Mouse (Mus musculus) embryonic facial prominence, embryonic 11.5 days (tissue): ENCODE data around the gene Stox2. TPM values are rescaled to one million over a fixed set of nuclear protein-coding genes. Genes with fewer than 3 reads are reported as not detected.

ENCODE experiments used
- ATAC-seq: fragments of 200-750 bp; cut with Nextera tagmentation; replicated peaks from 2 replicates; pipeline ENCODE4 v1.8.0; 2017; ENCODE audit warnings: low read depth; ENCODE audit not compliant: insufficient number of reproducible peaks, low FRiP score, low TSS enrichment
- DNase-seq: peaks from one replicate; pipeline ENCODE4 v3.0.0-alpha.2; 2015; ENCODE audit warnings: low spot score
- H3K27ac ChIP-seq: fragments of 300-500 bp; sonication (generic); replicated peaks from 2 replicates; pipeline ENCODE4 v1.5.1; 2014; ENCODE audit warnings: mild to moderate bottlenecking, low read depth, low read length, control low read depth
- H3K27me3 ChIP-seq: fragments of 300-500 bp; sonication (generic); 2 replicates; pipeline ENCODE4 v1.6.1; 2014; ENCODE audit warnings: mild to moderate bottlenecking, low read length, moderate library complexity, mixed read lengths; ENCODE audit not compliant: control insufficient read depth, insufficient read depth
- H3K36me3 ChIP-seq: fragments of 300-500 bp; sonication (generic); replicated peaks from 2 replicates; pipeline ENCODE4 v1.6.1; 2014; ENCODE audit warnings: low read depth, mild to moderate bottlenecking, low read length, moderate library complexity, mixed read lengths; ENCODE audit not compliant: control insufficient read depth, insufficient read depth
- H3K4me1 ChIP-seq: fragments of 300-500 bp; sonication (generic); 2 replicates; pipeline ENCODE4 v1.6.1; 2014; ENCODE audit warnings: low read length, mixed read lengths; ENCODE audit not compliant: control insufficient read depth, insufficient read depth
- H3K4me2 ChIP-seq: fragments of 300-500 bp; sonication (generic); 2 replicates; pipeline ENCODE4 v1.6.1; 2014; ENCODE audit warnings: low read depth, mild to moderate bottlenecking, control low read depth, low read length, moderate library complexity
- H3K4me3 ChIP-seq: fragments of 300-500 bp; sonication (generic); 2 replicates; pipeline ENCODE4 v1.5.1; 2014; ENCODE audit warnings: low read depth, low read length, control low read depth
- H3K9ac ChIP-seq: fragments of 300-500 bp; sonication (generic); replicated peaks from 2 replicates; pipeline ENCODE4 v1.6.1; 2014; ENCODE audit warnings: mild to moderate bottlenecking, control low read depth, low read length
- H3K9me3 ChIP-seq: fragments of 300-500 bp; sonication (generic); replicated peaks from 2 replicates; pipeline ENCODE4 v1.6.1; 2016; ENCODE audit warnings: mild to moderate bottlenecking, low read length, inconsistent platforms, mixed read lengths; ENCODE audit not compliant: control insufficient read depth
- WGBS: fragments of 180-500 bp; shearing (Covaris S2); extraction: QIAGEN DNeasy Blood & Tissue Kit; methylation state at CpG from one replicate; pipeline ENCODE4 v1.1.7; 2014; 5-methylcytosine and 5-hydroxymethylcytosine counted together
- polyA plus RNA-seq: library from polyadenylated mRNA; unstranded; fragments of >200 nt; fragmentation: Nextera tagmentation; extraction: Ambion mirVana; gene quantifications from 2 replicates; pipeline ENCODE4 v1.2.1, GENCODE M21; 2014

Stox2 gene
- polyA plus RNA-seq, 1 experiment from 2014 or later, result 15.8 TPM

DNA sequence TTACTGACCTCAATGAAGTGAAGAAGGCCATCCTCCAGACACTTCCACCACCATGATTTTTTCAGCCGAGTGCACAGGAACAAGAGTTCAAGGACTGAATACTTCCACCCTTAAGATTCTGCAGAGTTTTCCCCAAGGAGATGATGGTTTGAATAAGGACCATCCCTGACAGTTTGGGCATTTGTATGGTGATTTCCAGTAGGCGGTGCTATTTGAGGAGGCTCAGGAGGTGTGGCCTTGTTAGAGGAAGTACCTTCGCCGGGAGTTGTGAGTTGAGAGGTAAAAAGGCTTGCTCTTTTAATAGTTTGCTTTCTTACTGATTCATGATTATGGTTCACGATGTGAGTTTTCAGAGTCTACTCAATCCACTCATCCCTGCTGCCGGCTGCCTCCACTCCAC is 138.0 kb downstream of the Stox2 start:
- ATAC-seq, result no peak

GRCm38 (mm10) chr8:47306372-47306771 is 139.8 kb downstream of the Stox2 start:
- H3K27ac ChIP-seq, result no peak overlapping the region
- H3K4me3 ChIP-seq, result no peak overlapping the region
- DNase-seq, result no peak
- no peaks in the 10 kb centered on the region for H3K36me3 ChIP-seq
- H3K27me3 ChIP-seq, result no peaks in the 10 kb centered on the region
- no peak for ATAC-seq
- WGBS, result 66% methylated on average over 5 of the region's 5 CpGs
- H3K4me2 ChIP-seq, result no peak overlapping the region
- H3K9me3 ChIP-seq, result no peaks in the 10 kb centered on the region
- H3K4me1 ChIP-seq, result no peaks in the 10 kb centered on the region
- no peak overlapping the region for H3K9ac ChIP-seq

More for the DNA sequence above, 138.0 kb downstream of the Stox2 start:
- WGBS, result 87% methylated on average over 6 of the region's 6 CpGs
- Histone ChIP-seq H3K27ac (no peak overlapping the region), H3K4me2 (no peak overlapping the region), H3K4me1 (no peaks in the 10 kb centered on the region), H3K4me3 (no peak overlapping the region), H3K9ac (no peak overlapping the region), H3K27me3 (no peaks in the 10 kb centered on the region), H3K9me3 (no peaks in the 10 kb centered on the region), H3K36me3 (no peaks in the 10 kb centered on the region)
- DNase-seq, result no peak

DNA sequence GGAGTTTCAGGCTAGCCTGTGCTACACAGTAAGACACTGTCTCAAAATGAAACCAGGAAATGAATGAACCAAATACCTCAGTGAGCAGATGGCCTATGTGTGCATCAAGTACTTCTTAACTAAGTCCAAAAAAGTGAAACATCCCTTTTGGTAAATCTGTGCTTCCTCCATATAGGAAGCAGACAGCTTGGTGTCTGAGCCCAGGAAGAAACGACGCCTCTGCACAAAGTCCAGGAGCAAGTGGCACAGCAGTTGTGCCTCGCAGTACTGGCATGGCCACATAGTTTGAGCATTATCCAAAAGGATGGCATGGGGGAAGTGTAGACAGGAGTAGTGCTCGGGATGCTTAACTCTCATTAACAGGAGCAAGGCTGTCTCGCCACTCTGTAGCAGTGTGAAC is 140.3 kb downstream of the Stox2 start:
- no peak for DNase-seq
- H3K4me3 ChIP-seq, result no peak overlapping the region
- H3K4me2 ChIP-seq, result no peak overlapping the region
- H3K27me3 ChIP-seq, result no peaks in the 10 kb centered on the region
- ATAC-seq, result no peak
- H3K27ac ChIP-seq, result no peak overlapping the region
- H3K36me3 ChIP-seq, result no peaks in the 10 kb centered on the region
- no peak overlapping the region for H3K9ac ChIP-seq
- 91% methylated on average over 5 of the region's 5 CpGs for WGBS
- H3K4me1 ChIP-seq, result no peaks in the 10 kb centered on the region
- H3K9me3 ChIP-seq, result no peaks in the 10 kb centered on the region

- H3K4me3 ChIP-seq, result no peak overlapping the region
- H3K4me1 ChIP-seq, result no peaks in the 10 kb centered on the region
- H3K9me3 ChIP-seq, result no peaks in the 10 kb centered on the region
- DNase-seq (no peak), ATAC-seq (no peak)
- H3K27me3 ChIP-seq, result no peaks in the 10 kb centered on the region
- H3K27ac ChIP-seq, result no peak overlapping the region
- H3K4me2 ChIP-seq, result no peak overlapping the region
- no peak overlapping the region for H3K9ac ChIP-seq
- WGBS, result 91% methylated on average over 3 of the region's 3 CpGs
- H3K36me3 ChIP-seq, result no peaks in the 10 kb centered on the region
Observed at GRCm38 (mm10) chr8:47298460-47298859, 147.7 kb downstream of the Stox2 start.

DNA sequence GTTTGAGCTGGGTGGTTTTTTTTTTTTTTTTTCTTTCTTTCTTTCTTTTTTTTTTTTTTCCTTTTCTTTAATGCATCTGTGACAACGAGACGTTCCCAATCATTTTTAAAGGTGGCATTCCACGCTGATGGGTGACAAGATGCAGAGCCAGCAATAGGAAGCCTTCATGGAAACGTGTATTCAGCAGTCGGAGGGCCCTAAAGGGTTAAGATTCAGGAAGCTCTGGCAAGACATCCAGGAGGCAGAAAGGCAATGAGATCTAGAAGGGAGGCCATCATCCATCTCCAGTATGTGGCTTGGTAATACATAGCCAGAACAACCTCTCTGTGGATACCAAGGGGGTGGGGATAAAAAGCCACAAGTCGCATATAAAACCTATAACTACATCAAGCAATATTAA is 156.5 kb downstream of the Stox2 start:
- Histone ChIP-seq H3K4me1 (no peaks in the 10 kb centered on the region), H3K9me3 (no peaks in the 10 kb centered on the region), H3K36me3 (no peaks in the 10 kb centered on the region), H3K9ac (peak overlapping the region; percentile 95), H3K27me3 (no peaks in the 10 kb centered on the region), H3K4me3 (peak overlapping the region; percentile 84), H3K27ac (no peak overlapping the region; the same call in 1 of the 2 replicates), H3K4me2 (peak overlapping the region; percentile 87)
- DNase-seq (peak; percentile 57), ATAC-seq (no peak)
- 9% methylated on average over 6 of the region's 6 CpGs for WGBS

- no peaks in the 10 kb centered on the region for H3K36me3 ChIP-seq
- H3K9ac ChIP-seq, result peak overlapping the region; percentile 95
- peak overlapping the region; percentile 72 for H3K27ac ChIP-seq
- no peaks in the 10 kb centered on the region for H3K4me1 ChIP-seq
- peak overlapping the region; percentile 87 for H3K4me2 ChIP-seq
- WGBS, result under 1% methylated on average over 73 of the region's 97 CpGs
- H3K27me3 ChIP-seq, result no peaks in the 10 kb centered on the region
- H3K4me3 ChIP-seq, result peak overlapping the region; percentile 84
- H3K9me3 ChIP-seq, result no peaks in the 10 kb centered on the region
- ATAC-seq (peak; percentile 87), DNase-seq (peak; percentile 82)
Observed at GRCm38 (mm10) chr8:47288866-47289541, 157.2 kb downstream of the Stox2 start.

DNA sequence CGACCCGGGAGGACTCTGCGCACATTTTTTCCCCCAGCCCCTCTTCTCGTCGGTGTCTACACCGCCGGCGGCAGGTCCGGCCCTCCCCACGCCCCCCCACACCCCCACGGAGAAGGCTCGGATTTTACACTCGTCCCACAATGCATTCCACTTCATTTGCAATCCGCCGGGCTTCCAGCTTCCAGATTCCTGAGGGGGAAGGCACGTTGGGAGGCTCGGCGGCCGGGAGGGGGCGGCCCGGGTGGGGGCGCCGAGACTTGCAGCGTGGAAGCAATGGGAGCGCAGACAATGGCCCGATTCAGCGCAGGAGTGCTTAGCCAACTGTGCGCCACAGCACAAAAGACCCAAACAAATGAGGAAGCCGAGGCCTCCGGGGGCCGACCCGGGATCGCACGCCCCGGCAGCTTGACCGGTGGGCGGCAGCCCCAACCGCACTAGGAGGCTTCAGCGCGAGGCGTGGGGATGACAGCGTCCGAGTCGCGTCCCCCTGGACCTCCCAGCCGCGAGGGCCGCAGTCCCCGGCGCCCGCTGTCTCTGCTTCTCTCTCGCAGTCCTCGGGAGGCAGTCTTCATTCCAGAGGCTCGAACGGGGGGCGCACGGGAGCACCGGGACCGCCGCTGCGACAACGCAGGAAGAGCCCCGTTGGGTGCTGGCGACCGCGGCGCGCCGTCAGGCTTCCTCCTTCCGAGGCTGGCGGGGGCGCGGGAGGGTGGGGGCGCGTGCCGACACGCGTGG is 157.9 kb downstream of the Stox2 start:
- Histone ChIP-seq H3K9me3 (no peaks in the 10 kb centered on the region), H3K27me3 (no peaks in the 10 kb centered on the region), H3K9ac (peak overlapping the region; percentile 95), H3K4me3 (peak overlapping the region; percentile 84), H3K27ac (peak overlapping the region; percentile 72), H3K36me3 (no peaks in the 10 kb centered on the region), H3K4me2 (peak overlapping the region; percentile 87), H3K4me1 (no peaks in the 10 kb centered on the region)
- WGBS, result under 1% methylated on average over 76 of the region's 78 CpGs
- peak; percentile 71 for DNase-seq
- peak; percentile 61 for ATAC-seq

- DNase-seq, result peak; percentile 66
- peak; percentile 40 for ATAC-seq
- Histone ChIP-seq H3K4me2 (peak overlapping the region; percentile 87), H3K27ac (peak overlapping the region; percentile 72), H3K4me1 (no peaks in the 10 kb centered on the region), H3K9me3 (no peaks in the 10 kb centered on the region), H3K4me3 (peak overlapping the region; percentile 84), H3K36me3 (no peaks in the 10 kb centered on the region), H3K27me3 (no peaks in the 10 kb centered on the region), H3K9ac (peak overlapping the region; percentile 95)
- WGBS, result 0% methylated on average over 33 of the region's 33 CpGs
Observed at GRCm38 (mm10) chr8:47287641-47288130, 158.5 kb downstream of the Stox2 start.
